Mouse (Mus musculus) MN1 (cell line): ENCODE results near the gene Kcne1l.

ENCODE experiments used
- DNase-seq: peaks from one replicate; pipeline ENCODE4 v3.0.0-alpha.2; 2016; ENCODE audit warnings: low spot score

Kcne1l gene

GRCm38 (mm10) chrX:142305869-142306581, at the start of gene Kcne1l:
Kcne1l (minus strand) TSS chrX:142306294.
- DNase-seq, result no peak

- no peak for DNase-seq
These were observed 30.1 kb upstream of the Kcne1l start for GRCm38 (mm10) chrX:142336207-142336606.

GRCm38 (mm10) chrX:142335502-142335901, 29.4 kb upstream of the Kcne1l start:
- no peak for DNase-seq

DNA sequence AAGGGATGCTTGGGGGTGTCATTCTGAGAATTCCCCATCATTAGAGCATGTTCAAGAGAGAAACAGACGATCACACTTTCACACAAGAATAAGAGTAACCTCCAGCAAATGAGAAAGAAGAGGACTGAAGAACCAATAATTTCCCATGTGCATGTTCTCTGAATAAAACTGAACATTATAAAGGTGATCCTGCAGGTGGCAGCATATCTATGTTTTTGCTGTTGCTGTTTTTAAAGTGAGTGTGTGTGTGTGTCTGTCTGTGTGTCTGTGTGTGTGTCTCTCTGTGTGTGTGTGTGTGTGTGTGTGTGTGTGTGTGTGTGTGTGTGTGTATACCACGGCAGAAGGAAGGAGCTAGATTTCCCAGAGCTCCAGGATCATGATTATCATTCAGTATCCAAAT, 19.7 kb upstream of the Kcne1l start:
- DNase-seq, result no peak

DNA sequence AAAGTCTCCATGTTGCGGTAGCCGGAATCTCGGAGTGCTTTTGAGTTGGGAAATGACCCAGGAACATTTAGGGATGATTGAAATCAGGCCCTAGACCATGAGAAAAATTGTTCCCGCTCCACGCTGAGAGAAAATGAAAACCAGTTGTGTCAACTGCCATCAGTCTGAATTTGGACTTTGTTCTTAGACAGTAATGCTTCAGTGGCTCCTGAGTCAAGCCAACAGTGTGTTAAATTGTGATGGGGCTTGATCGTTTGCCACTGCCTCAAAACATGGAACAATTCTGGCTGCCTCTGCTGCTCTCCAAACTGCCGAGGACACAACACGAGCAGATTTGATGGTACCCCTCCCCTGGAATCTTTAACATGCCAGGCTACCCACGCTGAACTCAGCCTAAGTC, 10.0 kb upstream of the Kcne1l start:
- no peak for DNase-seq

GRCm38 (mm10) chrX:142315270-142315669, 9.2 kb upstream of the Kcne1l start:
- DNase-seq, result no peak

GRCm38 (mm10) chrX:142314307-142315024, 8.4 kb upstream of the Kcne1l start:
- peak; percentile 64 for DNase-seq

- peak; percentile 39 for DNase-seq
These were observed 4.3 kb upstream of the Kcne1l start for GRCm38 (mm10) chrX:142310431-142310830.

DNA sequence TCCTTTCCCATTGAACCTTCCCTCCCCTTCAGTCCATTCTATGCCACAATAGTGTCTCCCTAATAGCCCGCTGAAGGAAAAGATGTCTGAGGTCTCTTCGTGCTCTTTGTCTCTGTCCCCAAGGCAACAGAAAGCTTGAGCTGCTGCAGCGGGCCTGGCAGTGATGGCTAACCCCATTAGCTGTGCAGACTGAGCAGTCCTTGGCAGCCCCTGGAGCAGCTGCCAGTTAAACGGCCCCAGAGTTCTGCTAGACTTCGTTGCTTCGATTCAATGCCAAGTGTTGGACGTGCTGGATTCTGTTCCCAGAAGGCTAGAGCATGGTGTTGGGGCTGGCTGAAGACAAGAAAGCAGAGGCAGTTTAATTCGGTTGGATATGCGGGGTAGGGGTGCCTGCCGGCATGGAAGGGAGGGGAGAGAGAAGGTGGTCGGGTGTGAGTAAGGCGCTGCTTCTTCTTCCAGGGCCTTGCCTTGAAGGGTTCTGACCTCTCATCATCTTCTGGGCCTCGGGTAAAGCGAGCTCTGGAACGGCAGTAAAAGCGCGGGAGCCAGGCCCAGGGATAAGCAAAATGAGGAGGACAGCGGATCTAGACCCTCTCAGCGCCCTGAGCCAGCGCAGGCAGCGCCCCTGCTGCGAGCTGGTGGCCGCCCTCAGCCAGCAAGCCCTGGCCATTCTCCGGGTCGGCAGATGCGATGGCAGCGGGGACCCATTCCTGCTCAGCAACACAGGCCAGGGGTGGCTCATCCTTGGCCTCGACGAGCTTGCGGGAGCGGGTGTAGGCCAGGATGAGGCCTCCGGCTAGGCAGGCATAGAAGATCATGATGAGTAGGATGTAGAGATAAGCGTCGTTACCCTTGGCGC, 855 bp downstream of the Kcne1l start:
- no peak for DNase-seq

GRCm38 (mm10) chrX:142304592-142304991, 1.5 kb downstream of the Kcne1l start:
- DNase-seq, result no peak

GRCm38 (mm10) chrX:142303456-142303855, 2.6 kb downstream of the Kcne1l start:
- no peak for DNase-seq

GRCm38 (mm10) chrX:142285905-142286304, 20.2 kb downstream of the Kcne1l start:
- no peak for DNase-seq

GRCm38 (mm10) chrX:142276573-142276972, 29.5 kb downstream of the Kcne1l start:
- DNase-seq, result no peak

DNA sequence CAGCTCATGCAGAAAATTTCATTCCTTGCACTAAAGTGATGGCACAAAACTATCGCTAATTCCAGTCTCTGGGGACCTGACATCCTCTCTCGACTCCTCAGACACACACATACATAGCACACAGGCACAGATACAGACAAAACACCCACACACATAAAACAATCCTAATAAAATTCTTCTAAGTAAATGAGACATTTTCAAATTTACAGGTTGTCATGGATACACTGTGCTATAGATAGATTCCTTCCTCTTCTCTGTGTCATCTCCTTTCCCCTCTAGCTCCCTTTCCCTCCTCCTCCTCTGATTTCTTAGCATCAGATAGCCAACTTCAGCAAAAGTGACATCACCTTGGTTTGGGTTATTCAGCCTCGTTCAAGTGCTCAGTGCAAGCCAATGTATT, 30.1 kb downstream of the Kcne1l start:
- DNase-seq, result no peak
